ENCODE assay signal across 24 mouse cellular contexts in genomic region chrX:36748573-36748972, GRCm38 (mm10). TPM values are rescaled to one million over a fixed set of nuclear protein-coding genes. Genes with fewer than 3 reads are reported as not detected.
DNase-seq lines count a peak whose midpoint lies in the region; ATAC-seq and TF ChIP-seq lines count a peak whose summit lies in the region.
"Had no signal": no experiment of that assay in that cellular context is flagged by ENCODE, and none has a peak within 500 bp of the region (broad histone marks: within the 10 kb centered on the region; RNA-seq: fewer than 3 reads in every experiment).

No protein-coding gene starts in this region.

- no peaks in the 10 kb centered on the region for H3K4me1 ChIP-seq in kidney, adult 2 months (ENCODE audit: control insufficient read depth, insufficient read depth, low read length)
- no peaks in the 10 kb centered on the region for H3K4me1 ChIP-seq in kidney, embryonic 14.5 days (ENCODE audit: control insufficient read depth, insufficient read depth, low read length)
- H3K4me1 ChIP-seq in lung, adult 2 months (ENCODE audit: control insufficient read depth, insufficient read depth, low read length), result no peaks in the 10 kb centered on the region
- H3K4me1 ChIP-seq: limb, embryonic 13.5 days had no signal

- TF ChIP-seq CTCF in kidney, adult 2 months (conservative IDR thresholded peaks at IDR 0.05; ENCODE audit: insufficient read depth, insufficient read length, low read depth, low read length), result no peak
- TF ChIP-seq CTCF in lung, adult 2 months (IDR thresholded peaks at IDR 0.05; ENCODE audit: insufficient read depth, low read length), result no peak

- H3K27me3 ChIP-seq in kidney, adult 2 months (replicated peaks; ENCODE audit: control insufficient read depth, insufficient read depth, low read length), result no peaks in the 10 kb centered on the region
- no peaks in the 10 kb centered on the region for H3K27me3 ChIP-seq in kidney, embryonic 14.5 days (ENCODE audit: control insufficient read depth, insufficient read depth, low read length)
- H3K27me3 ChIP-seq: heart, embryonic 15.5 days; limb, embryonic 13.5 days; liver, embryonic 13.5 days; lung, embryonic 15.5 days; neural tube, embryonic 13.5 days had no signal

- no peaks in the 10 kb centered on the region for H3K9me3 ChIP-seq in kidney, embryonic 14.5 days (ENCODE audit: control insufficient read depth, low read length)
- H3K9me3 ChIP-seq: heart, embryonic 15.5 days; limb, embryonic 13.5 days; liver, embryonic 13.5 days; lung, embryonic 15.5 days; neural tube, embryonic 13.5 days had no signal

- H3K4me3 ChIP-seq in kidney, adult 2 months (ENCODE audit: insufficient read depth, low read depth, low read length), result no peak overlapping the region
- H3K4me3 ChIP-seq in kidney, embryonic 14.5 days (ENCODE audit: low read length), result no peak overlapping the region
- no peak overlapping the region for H3K4me3 ChIP-seq in lung, adult 2 months (replicated peaks; ENCODE audit: extremely low read depth, low read depth, low read length)
- H3K4me3 ChIP-seq: heart, embryonic 15.5 days; limb, embryonic 13.5 days; liver, embryonic 13.5 days; lung, embryonic 15.5 days; midbrain, embryonic 10.5 days; neural tube, embryonic 13.5 days had no signal

- no peaks in the 10 kb centered on the region for H3K36me3 ChIP-seq in kidney, adult 2 months (ENCODE audit: control insufficient read depth, insufficient read depth, low read length)
- H3K36me3 ChIP-seq in kidney, embryonic 14.5 days (ENCODE audit: control insufficient read depth, insufficient read depth, low read length), result no peaks in the 10 kb centered on the region
- H3K36me3 ChIP-seq: heart, embryonic 15.5 days; limb, embryonic 13.5 days; liver, embryonic 13.5 days; lung, embryonic 15.5 days; midbrain, embryonic 10.5 days; neural tube, embryonic 13.5 days had no signal

- DNase-seq in kidney, adult 2 months, result peak; percentile 38
- DNase-seq in kidney, adult 18-20 months, result no peak
- DNase-seq in Muller cell, postnatal 12 days (ENCODE audit: inconsistent ontology term), result peak; percentile 83
- DNase-seq in retina, embryonic 14.5 days (ENCODE audit: low spot score), result peak; percentile 6
- DNase-seq in gastrocnemius, adult 18-20 months (ENCODE audit: low spot score), result no peak
- DNase-seq in lung, adult 2 months, result no peak
- DNase-seq: adrenal gland, postnatal 25 days; B cell, adult 2 months; cerebellum, adult 18-20 months; gastrocnemius, postnatal 14 days; heart, adult 18-20 months; layer of hippocampus, adult 9-11 months; liver, embryonic 13.5 days; lung, postnatal 4 days; right cerebral cortex, postnatal 4 days had no signal

- no peak overlapping the region for H3K27ac ChIP-seq in kidney, adult 2 months (ENCODE audit: insufficient read depth, low read depth, low read length)
- no peak overlapping the region for H3K27ac ChIP-seq in kidney, embryonic 14.5 days (ENCODE audit: low read depth, low read length)
- H3K27ac ChIP-seq: heart, embryonic 15.5 days; limb, embryonic 13.5 days; liver, embryonic 13.5 days; lung, embryonic 15.5 days; midbrain, embryonic 10.5 days; neural tube, embryonic 13.5 days had no signal

- H3K4me2 ChIP-seq in kidney, embryonic 14.5 days (replicated peaks; ENCODE audit: low read depth, low read length), result no peak overlapping the region
- H3K4me2 ChIP-seq: heart, embryonic 15.5 days; limb, embryonic 13.5 days; liver, embryonic 13.5 days; lung, embryonic 15.5 days; neural tube, embryonic 13.5 days had no signal

- TF ChIP-seq POLR2A in kidney, adult 2 months (IDR thresholded peaks at IDR 0.05; ENCODE audit: low read depth, low read length), result no peak
- TF ChIP-seq POLR2A in lung, adult 2 months (IDR thresholded peaks at IDR 0.05; ENCODE audit: borderline replicate concordance, extremely low read depth, low read depth, low read length), result no peak

- WGBS in kidney, adult 2 months, result 19% methylated on average over 3 of the region's 3 CpGs
- WGBS in kidney, embryonic 14.5 days, result 66% methylated on average over 3 of the region's 3 CpGs
- 57% methylated on average over 3 of the region's 3 CpGs for WGBS in lung, adult 2 months

- ATAC-seq in kidney, embryonic 14.5 days (ENCODE audit: low FRiP score, low TSS enrichment), result 0 out of 2 replicates have a peak, but pooled peaks have one; percentile 78
- no peak for ATAC-seq in inflammation-experienced regulatory T-cells, adult 6 months
- ATAC-seq: activated CD4-positive, CD25-positive, alpha-beta regulatory T cell, adult 4 months had no signal

- H3K9ac ChIP-seq in kidney, embryonic 14.5 days (ENCODE audit: low read depth, low read length), result no peak overlapping the region
- H3K9ac ChIP-seq: heart, embryonic 15.5 days; limb, embryonic 13.5 days; liver, embryonic 13.5 days; lung, embryonic 15.5 days; neural tube, embryonic 13.5 days had no signal

RNA-seq across cellular contexts. Expression of gene Slc25a43, which starts 5.1 kb away (rescaled TPM):
- polyA plus RNA-seq in kidney, adult 2 months (2012; rRNA removed), result 0.97 and 1.6 TPM in 2 replicates
- polyA plus RNA-seq in kidney, embryonic 14.5 days (2014; fragmentation: Nextera tagmentation; extraction: Ambion mirVana), result 2.2 and 3.4 TPM in 2 replicates
- total RNA-seq in gastrocnemius, adult 18-20 months (2021), result not detected
- polyA plus RNA-seq in lung, adult 2 months (2012; rRNA removed), result 3.1 and 3.4 TPM in 2 replicates
- polyA plus RNA-seq in inflammation-experienced regulatory T-cells, adult 6 months (2017; shearing (Covaris generic)), result under 1 TPM in 2 of 3 experiments, not detected in 1; 0.47 to 0.50 TPM
- total RNA-seq: monocyte, adult 5-6 weeks had no signal

RNA-seq across cellular contexts. Expression of gene Slc25a5, which starts 46.9 kb away (rescaled TPM):
- polyA plus RNA-seq in kidney, adult 2 months (2012; rRNA removed), result 1,901 and 2,104 TPM in 2 replicates
- 838 and 851 TPM in 2 replicates for polyA plus RNA-seq in kidney, embryonic 14.5 days (2014; fragmentation: Nextera tagmentation; extraction: Ambion mirVana)
- 10 to 100 TPM; 58.6 to 65.0 TPM for total RNA-seq in gastrocnemius, adult 18-20 months (2021)
- polyA plus RNA-seq in lung, adult 2 months (2012; rRNA removed), result 299 and 343 TPM in 2 replicates
- 1,000 to 10,000 TPM; 1,142 to 1,516 (median 1,275) TPM for polyA plus RNA-seq in inflammation-experienced regulatory T-cells, adult 6 months (2017; shearing (Covaris generic))

Comparison
In these comparisons a context has a peak if more than half of its experiments do, and no peak if none do; other contexts are left out.
1. DNase-seq: peak in kidney, adult 2 months (single experiment), Muller cell, postnatal 12 days (single experiment) and retina, embryonic 14.5 days (single experiment); none in kidney, adult 18-20 months (single experiment), gastrocnemius, adult 18-20 months (single experiment) and lung, adult 2 months (single experiment).